Mouse (Mus musculus) urinary bladder, postnatal 4 days (tissue): ENCODE data around the gene Gcc1.

ENCODE experiments used
- DNase-seq, 2 experiments: peaks; one replicate each; pipeline ENCODE4 v3.0.0; 2021 to 2022; ENCODE audit warnings: low spot score in 2 of 2

Gcc1 gene

DNA sequence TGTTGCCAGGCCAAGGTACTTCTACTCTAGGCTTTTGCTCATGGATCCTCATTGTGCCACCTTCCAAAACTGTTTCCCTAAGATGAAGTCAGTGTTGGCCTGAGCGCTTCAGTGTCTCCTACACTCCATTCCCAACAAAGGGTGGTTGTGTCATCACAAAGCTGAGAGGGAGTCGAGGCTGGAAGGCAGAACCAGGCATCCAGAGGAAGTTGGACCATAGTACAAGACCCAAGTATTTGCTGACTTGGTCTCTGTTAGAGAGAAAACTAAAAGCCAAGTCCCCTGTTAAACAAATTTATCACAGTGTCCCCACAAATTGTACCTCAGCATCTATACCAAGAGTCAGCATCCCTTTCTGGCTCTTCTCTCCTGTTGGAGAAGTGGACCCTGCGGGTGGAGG lies at the start of gene Gcc1:
TSS of gene Gcc1 (minus strand) at position 101 of the 400 bp plus-strand sequence.
- no peak for DNase-seq

GRCm38 (mm10) chr6:28474839-28475238 lies 46.6 kb upstream of the Gcc1 start, which contains the start of gene Snd1:
Snd1 (plus strand) TSS chr6:28475139.
- DNase-seq: no peak

DNA sequence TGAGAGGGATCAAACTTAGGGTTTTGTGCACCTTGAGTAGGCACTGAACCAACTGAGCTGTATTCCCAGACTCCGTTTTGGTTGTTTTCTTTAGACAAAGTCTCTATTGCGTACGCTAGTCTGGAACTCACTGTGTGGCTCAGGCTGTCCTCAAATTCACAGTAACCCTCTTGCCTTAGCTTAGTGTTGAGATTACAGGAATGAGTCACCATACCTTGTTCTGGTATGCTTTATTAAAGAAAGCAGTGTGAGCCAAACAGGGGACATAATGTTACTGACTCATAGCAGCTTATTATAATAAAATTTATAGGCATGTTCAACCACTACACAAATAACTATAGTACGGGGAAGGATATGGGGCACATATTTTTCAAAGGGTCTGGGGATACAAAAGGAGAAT lies 46.0 kb upstream of the Gcc1 start:
- no peak for DNase-seq

DNA sequence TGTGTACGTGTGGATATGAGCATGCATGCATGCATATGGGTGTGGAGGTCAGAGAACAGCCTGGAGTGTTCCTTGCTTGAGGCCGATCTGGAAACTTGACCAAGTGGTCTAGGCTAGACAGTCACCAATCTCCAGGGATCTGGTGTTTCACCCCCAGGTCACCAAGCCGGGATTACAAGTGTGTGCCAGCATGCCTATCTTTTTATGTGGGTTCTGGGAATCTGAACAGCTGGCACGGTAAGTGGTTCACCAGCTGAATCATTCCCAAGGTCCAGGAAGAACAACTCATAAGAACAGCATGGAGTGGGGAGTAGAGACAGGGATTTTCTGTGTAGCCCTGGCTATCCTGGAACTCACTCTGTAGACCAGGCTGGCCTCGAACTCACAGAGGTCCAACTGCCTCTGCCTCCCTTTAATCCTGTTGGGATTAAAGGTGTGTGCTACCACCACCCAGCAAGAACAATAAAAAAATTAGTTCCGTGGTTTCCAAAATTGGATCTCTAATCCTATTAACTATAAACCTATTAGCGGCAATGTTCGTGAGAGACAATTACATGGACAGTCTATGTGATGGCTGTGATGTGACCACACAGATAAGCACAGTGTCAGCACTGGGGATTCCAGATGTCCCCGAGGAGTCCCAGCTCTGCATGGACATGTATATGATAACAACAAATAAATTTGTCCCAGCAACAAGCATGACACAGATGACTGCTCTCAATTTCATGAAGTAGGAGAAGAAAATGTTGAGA lies 43.3 kb upstream of the Gcc1 start:
- DNase-seq: no peak

DNA sequence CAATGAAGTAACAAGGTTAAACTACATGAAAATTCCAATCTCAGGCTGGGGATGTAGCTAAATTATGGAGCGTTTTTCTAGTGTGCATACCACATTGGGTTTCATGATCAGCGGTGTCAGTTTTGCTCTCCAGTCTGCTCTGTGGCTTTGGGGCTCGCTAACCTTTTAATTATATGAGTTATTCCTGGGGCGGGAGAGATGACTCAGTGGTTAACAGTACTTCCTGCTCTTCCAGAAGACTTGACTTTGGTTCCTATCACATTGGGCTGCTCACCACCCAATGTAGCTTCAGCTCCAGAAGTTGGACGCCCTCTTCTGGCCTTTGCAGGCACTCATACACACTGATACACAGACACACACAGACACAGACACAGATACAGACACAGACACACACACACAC lies 42.4 kb upstream of the Gcc1 start:
- no peak for DNase-seq

DNA sequence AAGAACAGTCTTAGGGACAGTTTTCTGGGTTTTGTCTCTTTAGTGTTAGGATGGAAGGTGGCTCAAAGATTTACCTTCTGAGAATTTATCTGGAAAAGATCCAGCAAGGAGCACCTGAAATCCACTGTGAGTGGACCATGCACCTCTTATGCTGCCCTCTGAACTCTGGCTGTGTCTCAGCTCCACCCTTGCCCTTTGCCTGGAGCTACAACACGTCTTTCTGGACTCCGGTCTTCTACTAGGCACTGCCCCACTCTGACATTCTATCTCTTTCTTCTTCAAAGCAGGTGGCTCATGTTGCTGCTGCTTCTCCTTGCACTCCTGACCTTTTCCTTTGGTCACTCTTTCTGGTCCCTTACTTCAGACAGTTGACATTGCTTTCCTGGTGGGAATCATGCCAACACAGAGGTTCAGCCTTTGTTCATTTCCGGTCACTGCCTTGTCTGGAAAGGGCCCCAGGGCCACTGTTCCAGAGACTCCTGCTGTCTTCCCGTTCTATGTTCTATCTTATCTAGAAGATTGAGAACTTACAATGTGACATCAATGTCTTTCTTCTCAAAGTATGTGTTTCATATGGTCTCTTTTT lies 41.9 kb upstream of the Gcc1 start:
- no peak for DNase-seq

GRCm38 (mm10) chr6:28464630-28465029 lies 36.4 kb upstream of the Gcc1 start:
- no peak for DNase-seq

DNA sequence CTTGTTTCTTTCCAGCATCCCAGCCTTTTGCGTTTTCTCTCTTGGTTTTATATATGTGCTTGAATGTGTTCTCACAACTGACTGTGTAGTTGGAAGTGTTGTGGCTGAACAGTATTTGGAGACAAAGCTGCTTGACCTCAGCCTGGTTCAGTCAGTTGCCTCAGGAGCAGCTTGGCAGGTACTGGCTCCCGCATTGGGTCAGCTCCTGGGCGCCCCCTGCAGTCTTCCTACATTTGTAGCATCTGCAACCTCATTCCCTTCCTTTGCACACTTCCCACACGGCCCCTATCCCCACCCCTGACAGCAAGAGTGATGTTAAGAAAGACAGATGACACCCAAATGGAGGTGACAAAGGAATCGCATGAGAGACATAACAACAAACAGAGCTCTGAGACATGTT lies 32.3 kb upstream of the Gcc1 start:
- DNase-seq: peak in 1 of 2 experiments; percentile 72

GRCm38 (mm10) chr6:28459221-28459668 lies 31.1 kb upstream of the Gcc1 start:
- DNase-seq: no peak

DNA sequence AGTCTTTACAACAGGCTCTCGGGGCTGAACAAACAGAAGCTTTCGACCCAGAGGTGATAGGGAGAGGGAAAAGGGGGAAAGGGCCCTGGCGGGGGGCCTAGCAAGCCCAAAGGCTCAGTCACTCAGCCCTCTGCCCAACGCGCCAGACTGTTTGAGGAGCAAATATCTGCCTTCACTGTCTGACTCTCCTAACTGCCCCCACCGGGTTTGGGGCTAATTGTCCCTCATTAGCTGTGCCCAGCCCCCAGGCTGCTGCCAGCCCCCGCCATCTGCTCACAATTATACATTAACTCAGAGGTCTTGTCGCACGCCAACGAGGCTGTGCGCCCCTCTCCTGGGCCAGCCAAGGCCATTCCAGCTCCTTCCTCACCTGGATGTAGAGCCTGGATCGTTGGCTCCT lies 22.8 kb upstream of the Gcc1 start:
- no peak for DNase-seq

DNA sequence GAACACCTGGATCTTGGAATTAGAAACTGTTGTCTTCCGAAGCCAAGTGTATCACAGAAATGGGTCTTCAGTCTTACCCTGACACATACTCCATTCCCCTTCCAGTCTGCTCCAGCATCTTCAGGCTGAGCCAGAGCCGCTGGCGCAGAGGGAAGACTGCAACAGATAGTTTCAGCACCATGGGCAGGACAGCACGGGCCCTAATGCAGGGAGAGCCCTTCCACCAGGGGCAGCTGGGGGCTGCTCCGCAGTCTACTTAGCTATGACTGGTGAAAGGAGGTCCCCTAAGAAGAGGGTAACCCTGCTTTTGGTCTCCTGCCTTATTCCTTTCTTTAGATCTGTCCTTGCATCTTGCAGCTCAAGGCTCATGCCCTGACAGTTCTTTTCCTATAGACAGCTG lies 22.3 kb upstream of the Gcc1 start:
- no peak for DNase-seq

DNA sequence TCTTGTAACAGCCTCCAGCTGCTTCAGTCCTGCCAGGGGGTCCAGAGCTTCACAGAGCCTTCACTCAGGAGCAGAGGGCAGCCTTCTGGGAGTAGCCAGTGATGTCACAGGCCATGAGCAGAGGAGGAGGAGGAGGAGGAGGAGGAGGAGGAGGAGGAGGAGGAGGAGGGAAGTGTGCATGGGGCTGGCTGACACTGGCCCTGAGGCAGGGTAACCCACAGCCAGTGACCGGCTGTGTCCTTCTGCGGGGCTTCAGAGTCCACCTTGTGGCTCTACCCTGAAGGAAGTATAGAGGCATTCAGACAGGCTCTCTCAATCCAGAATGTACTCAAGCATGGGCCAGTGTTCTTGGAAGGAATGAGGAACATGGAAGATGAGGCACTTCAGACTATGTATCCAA lies 21.1 kb upstream of the Gcc1 start, which contains the start of gene Pax4:
TSS of gene Pax4 (minus strand) at position 101 of the 400 bp plus-strand sequence.
- no peak for DNase-seq

DNA sequence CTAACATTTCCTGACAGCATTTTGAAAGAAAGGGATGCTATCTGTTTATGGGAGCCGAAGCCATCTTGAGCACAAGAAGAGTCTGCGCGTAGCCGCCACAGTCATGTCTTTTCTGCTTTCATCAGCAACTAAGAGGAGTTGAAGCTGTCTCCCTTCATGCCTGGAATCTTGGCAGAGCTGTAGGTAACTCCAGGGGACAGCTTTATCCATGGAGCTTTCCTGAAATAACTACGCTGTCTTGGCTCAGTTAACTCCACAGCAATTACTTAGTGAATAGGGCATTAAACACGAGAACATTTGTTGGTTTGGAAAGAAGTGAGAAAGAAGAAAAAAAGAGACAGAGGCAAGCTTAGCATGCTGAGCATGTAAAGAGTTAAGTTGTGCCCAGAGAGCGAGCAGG lies 19.7 kb upstream of the Gcc1 start:
- DNase-seq: no peak

- no peak for DNase-seq
These were observed 3.3 kb upstream of the Gcc1 start for GRCm38 (mm10) chr6:28431538-28431855.

- no peak for DNase-seq
These were observed 2.8 kb upstream of the Gcc1 start for GRCm38 (mm10) chr6:28430795-28431537.

GRCm38 (mm10) chr6:28429870-28430269 lies 1.7 kb upstream of the Gcc1 start:
- no peak for DNase-seq

GRCm38 (mm10) chr6:28427096-28427839 lies 922 bp downstream of the Gcc1 start, which contains the start of gene Fscn3:
Fscn3 (plus strand) TSS chr6:28427789.
- DNase-seq: no peak

DNA sequence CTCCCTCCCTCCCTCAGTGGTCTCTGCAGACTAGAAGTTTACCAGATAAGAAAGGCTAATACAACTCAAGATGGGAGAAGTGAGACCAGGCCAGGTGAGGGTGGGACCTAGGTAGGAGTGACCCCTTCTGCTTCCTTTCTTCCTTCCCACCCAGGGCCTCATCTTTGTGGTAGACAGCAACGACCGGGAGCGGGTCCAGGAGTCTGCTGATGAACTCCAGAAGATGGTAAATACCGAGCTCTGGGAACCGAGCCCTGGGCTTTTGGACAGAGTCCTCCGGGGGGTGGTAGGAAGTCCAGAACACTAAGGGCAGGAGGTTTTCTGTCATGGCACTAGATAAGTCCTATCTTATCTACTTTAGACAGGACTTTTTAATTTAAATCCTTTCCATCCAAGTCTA lies 3.2 kb downstream of the Gcc1 start:
- no peak for DNase-seq

DNA sequence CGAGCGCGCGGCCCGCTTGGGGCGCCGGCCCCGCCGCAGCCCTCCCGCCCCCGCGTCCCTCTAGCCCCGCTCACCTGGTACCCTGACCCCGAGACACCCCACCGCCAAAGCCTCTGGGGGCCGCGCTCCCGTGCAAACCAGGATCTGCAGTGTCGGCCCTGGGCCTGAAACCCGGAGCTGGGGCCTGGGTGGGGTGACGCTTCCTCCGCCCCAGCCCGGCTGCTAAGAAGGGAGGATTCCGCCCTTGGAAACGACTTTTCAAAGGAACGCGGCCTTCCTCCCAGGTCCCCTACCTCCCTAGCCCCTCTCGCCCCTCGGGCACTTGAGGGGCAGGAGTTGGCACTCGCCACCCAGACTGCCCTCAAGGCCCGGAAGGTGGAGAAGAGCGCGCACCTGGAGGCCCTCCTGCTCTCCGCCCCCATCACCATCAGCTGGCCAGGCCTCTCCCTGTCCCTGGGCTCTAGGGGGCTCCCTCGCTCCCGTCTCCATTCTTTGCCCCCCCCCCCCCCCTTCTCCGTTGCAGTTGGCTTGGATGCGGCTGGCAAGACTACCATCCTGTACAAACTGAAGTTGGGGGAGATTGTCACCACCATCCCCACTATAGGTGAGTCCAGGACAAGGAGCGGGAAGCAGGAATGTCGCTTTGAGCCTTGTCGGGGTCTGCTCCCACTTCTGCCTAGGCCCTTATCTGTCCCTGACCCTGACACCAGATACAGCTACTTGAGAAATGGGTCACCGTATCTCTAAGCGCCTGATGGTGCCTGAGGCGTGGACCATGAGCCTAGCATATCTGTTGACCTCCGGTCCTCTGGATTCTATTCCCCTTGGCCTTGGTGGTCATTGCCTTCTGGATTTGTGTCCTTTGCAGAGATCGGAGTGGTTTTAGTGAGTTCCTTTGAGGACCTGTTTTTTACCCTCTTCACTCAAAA lies 4.2 kb downstream of the Gcc1 start:
- peak in 1 of 2 experiments; percentile 51 for DNase-seq

DNA sequence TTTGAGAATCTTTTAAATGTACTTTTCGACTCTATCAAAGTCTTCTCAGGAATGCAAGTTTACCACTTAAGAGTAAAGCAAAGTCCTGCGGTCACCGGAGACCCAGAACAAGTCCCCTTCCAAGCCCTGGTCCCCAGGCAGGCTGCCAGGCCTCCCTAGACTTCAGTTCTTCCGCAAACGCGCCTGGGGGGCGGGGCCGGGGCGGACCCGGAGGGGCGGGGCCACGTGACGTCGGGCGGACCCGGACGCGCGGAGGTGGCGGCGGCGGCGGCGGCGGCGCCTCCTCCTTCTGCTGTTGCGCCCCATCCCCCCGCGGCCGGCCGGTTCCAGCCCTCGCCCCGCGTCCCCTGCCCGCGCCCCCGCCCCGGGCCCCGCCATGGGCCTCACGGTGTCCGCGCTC lies 4.9 kb downstream of the Gcc1 start, which contains the start of gene Arf5:
TSS of gene Arf5 (plus strand) at position 248 of the 400 bp plus-strand sequence.
- DNase-seq: peak; percentile 93 to 96
